Mouse (Mus musculus): ENCODE measurements around the gene Ccdc85c.

The Ccdc85c gene

DNA sequence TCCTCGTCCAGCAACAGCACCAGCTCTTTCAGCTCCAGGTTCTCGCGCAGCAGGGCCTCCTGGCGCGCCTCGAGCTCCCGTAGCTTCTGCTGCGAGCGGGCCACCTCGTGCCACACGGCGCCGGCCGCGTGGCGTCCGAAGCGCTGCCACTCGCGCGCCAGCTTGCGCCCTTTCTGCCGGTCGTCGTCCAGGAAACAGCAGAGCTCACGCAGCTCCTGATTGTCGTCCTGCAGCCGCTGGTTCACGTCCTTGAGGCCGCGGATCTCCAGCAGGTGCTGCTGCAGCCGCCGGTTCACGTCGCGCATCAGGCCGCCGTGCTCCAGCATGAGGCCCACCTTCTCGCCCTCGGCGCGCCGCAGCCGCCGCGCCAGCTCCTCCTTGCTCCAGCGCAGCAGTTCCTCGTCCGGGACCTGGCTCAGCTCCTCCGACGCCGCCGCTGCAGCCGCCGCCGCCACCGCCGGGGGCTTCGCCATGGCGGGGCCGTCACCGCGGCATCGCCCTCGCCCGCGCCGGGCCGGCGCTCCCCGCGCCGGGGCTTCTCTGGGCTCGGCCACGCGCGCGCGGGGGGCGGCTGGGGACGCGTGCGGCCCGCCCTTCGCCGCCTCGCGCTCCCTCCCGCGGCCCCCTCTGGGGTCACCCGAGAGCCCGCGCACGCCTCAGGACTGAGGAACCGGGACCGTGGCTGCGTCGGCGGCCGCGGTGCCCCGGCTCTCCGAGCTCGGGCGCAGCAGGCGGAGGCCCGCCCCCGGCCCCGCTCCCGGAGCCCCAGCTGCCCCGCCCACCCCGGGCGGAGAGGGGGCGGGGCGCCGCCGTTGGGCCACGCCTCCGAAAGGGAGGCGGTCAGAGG is at the start of gene Ccdc85c:
TSS of gene Ccdc85c (minus strand) at position 765 of the 847 bp plus-strand sequence.
- in situ Hi-C loops (cut with MboI, MseI), result no loop called here

GRCm38 (mm10) chr12:108320096-108320495 is 44.9 kb upstream of the Ccdc85c start:
- in situ Hi-C loops (cut with MboI, MseI), result loop anchor here (10.0 kb wide), 1 partner anchor 175 kb away; no protein-coding TSS in a partner anchor

DNA sequence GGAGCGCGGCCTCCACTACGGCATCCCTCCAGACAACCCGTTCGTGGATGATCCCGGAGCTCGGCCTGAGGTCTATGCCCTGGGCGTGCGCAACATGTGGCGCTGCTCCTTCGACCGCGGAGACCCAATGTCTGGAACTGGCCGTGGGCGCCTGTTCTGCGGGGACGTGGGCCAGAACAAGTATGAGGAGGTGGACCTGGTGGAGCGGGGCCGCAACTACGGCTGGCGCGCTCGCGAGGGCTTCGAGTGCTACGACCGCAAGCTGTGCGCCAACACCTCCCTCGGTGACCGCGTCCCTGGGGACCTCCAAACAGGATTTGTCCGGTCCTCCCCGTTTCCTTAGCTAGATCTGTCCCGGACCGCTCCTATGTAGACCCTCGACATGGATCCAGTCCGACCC is 43.3 kb upstream of the Ccdc85c start:
- in situ Hi-C loops (cut with MboI, MseI), result no loop called here

- in situ Hi-C loops (cut with MboI, MseI), result no loop called here
These were observed 42.7 kb upstream of the Ccdc85c start for GRCm38 (mm10) chr12:108317826-108318430.

DNA sequence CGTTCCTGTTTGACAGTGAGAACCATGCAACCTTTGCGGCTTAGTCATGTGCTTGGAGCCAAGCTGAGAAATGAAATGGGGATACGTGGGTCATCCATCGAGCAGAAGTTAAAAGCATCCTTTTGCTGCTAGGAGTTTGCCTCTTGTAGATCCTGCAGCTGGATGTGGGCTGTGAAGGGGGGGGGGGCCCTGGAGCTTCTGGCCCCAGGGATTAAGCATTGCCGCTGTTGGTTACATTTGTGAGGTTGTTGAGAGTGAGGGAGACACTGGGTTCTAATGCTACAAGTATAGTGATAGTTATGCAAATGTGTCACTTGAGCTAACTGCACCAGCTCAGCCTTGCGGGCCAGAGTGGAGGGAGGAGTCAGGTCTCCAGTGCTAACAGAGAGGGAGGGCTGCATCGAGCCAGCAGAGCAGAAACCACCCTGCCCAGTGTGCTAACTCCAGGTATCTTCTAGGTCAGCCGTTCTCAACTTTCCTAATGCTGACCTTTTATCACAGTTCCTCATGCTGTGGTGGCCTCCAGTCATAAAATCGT is 42.0 kb upstream of the Ccdc85c start:
- in situ Hi-C loops (cut with MboI, MseI), result no loop called here

DNA sequence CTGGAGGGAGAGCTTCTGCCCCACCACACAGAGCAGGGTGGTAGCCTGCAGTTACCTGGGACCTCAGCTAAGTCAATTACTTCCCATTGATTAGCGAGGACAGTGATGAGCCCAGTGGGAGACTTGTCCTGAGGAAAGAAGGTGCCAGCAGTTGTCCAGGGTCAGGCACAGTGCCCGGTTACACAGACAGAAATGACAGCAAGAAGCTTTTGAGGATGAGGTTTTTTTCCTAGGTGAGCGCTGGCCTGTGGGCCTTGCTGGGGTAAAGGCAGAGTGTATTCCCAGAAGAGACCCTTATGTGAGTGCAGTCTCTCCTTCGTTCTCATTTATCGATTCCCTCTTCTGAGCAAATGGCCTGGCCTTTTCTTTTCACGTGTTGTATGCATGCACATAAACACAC is 41.4 kb upstream of the Ccdc85c start:
- in situ Hi-C loops (cut with MboI, MseI), result no loop called here

DNA sequence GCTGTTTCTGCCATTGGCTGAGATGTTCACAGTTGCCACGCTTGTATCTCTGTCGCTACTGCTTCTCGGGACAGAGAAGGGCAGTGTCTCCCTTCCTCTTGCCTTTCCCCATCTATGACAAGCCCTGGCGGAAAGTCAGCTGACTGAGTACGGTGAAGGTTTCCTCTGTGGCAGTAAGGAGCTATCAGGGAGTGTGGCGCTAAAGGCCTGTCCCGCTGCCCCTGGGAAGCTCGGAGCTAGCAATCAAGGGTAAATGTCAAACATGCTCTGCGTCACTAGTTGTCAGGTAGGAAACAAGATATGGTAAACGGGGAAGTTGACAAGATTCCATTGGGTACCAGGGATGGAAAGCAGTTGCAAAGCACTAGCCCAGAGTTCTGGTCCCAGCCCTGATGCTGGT is 40.6 kb upstream of the Ccdc85c start:
- in situ Hi-C loops (cut with MboI, MseI), result no loop called here

GRCm38 (mm10) chr12:108313244-108313772 is 38.1 kb upstream of the Ccdc85c start:
- in situ Hi-C loops (cut with MboI, MseI), result no loop called here

DNA sequence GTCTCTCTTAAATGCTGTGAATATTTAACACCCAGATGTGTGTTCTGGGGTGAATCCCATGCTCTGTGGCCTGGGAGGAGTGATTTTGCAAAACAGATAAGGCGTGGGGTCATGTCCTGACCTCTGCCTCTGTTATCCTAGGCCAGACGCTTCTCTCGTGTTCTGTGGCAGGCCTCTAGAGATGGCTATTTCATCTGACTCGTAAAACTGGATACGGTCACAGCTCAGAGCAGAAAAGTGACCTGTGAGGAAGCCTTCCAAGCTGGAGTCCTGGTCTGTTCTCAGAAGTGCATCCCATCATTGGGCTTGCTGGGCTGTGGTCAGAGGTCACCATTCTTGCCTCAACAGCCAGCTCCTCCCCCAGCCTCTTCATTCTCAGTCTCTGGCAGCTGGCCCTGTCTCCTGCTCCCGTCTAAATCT is 37.2 kb upstream of the Ccdc85c start:
- in situ Hi-C loops (cut with MboI, MseI), result no loop called here

GRCm38 (mm10) chr12:108311741-108312290 is 36.6 kb upstream of the Ccdc85c start:
- in situ Hi-C loops (cut with MboI, MseI), result no loop called here

DNA sequence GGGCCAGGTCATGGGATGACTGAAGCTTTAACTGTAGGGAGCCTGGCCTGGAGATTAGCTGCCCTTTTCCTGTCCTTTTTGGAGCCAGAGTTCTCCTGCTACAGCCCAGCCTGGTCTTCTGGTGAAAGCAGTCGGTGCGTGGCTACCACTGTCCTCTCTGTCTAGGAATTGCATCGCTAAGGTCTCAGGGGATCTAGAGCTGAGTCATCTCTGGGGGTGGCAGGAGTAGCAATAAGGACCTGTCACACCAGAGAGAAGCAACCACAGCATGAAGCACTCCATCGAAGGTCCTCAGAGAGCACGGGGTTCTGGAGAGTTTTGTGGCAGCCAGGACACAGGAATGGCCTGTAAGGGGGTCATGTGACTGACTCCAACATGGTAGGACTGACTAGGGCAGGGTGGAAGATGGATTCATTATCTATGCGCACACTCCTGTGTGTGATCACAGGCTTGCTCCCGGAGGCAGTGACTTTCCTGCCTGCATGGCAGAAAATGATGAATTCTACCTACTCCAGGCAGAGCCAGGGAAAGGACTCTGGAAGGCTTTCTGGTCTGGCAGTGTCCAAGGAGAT is 35.3 kb upstream of the Ccdc85c start:
- in situ Hi-C loops (cut with MboI, MseI), result no loop called here

- in situ Hi-C loops (cut with MboI, MseI), result no loop called here
These were observed 34.8 kb upstream of the Ccdc85c start for GRCm38 (mm10) chr12:108310041-108310440.

DNA sequence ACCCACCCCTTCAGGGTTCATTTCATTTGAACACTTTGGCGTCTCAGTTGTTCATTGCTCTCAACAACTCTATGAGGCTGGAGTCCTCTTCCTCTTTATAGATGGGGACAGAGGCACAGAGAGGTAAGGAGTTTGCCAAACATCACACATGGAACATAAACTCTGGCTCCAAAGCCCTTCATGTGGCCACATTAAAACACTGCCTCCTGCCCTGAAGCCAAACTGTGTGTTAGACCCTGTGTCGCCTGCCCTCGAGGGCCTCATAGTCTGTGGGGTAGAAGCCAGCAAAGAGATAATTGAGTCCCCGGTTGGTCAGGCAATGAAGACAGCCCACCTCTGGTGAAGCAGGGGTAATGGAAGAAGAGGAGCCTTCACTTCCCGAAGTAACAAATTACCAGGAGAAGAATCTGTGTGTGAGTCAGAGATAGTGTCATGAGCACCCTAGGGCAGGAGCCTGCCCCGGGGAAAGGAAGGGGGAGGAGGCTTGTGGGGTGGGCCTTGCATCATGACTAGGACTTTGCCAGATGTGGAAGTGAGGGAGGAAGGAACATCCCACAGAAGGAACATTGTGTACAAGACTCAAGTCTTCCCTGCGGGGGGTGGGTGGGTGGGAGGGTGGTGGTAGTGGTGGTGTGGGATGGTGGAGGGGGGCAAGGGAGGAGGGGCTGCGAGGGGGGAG is 34.0 kb upstream of the Ccdc85c start:
- in situ Hi-C loops (cut with MboI, MseI), result no loop called here

DNA sequence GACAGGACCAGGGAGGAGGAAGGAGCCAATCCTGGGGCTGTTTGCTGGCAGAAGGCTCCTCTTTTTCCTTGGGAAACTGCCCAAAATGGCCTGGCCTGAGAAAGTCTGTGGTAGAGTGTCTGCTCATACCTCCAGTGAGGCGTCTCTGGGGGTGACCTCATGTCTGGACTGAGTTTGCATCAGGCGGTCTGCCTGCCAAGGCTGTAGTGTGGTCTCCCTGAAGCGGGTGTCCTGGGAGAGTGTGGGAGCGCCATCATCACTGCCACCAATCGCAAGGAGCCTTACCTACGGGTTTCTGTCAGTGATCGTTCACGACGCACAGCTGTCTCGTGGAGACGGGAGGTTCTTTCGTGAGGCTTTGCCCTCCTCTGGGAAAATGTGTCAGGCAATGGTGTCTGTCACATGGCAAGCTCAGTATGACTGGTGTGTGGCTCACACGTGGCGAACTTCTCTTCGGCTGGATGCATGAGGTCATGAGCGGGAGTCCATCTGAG is 33.2 kb upstream of the Ccdc85c start:
- in situ Hi-C loops (cut with MboI, MseI), result no loop called here

DNA sequence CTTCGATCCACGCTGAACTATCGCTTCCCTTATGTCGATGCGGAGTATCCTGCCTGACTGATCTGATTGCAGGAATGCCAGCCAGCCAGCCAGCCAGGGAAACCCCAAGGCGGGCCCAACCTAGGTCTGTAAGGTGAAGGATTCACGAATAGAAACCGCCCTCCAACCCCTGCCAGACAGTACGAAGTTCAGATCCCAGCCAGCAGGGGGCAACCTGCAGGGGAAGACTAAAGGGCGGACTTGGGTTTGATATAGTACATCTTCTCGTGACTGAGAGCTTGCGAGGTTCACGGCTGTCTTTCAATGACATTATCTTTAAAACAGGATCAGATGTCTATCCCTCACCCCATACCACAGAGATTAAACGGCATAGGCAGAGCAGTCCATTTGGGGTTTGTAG is 32.3 kb upstream of the Ccdc85c start:
- in situ Hi-C loops (cut with MboI, MseI), result no loop called here

- in situ Hi-C loops (cut with MboI, MseI), result no loop called here
These were observed 30.9 kb upstream of the Ccdc85c start, which contains the start of gene Hhipl1 for GRCm38 (mm10) chr12:108305812-108306794. Gene Hhipl1, plus strand, starts transcription at chr12:108306270.

DNA sequence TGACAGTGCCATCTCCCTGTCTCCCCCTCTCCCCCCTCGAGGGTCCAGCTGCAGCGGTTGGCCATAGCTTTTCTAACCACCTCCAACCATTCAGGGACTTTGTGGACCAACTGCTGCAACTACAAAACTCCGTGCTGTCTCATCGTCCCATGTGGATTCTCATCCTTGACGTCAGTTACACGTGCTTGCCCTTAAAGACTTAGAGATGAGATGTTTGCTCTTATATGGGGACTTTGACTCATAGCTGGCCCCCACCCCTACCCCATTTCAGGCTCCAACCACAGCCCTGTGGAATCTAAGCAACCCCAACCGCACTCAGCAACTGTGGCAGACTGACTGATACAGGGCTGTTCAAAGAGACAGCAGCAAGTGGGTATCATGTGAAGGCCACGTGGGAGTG is 29.9 kb upstream of the Ccdc85c start:
- in situ Hi-C loops (cut with MboI, MseI), result no loop called here

- in situ Hi-C loops (cut with MboI, MseI), result no loop called here
These were observed 28.6 kb upstream of the Ccdc85c start for GRCm38 (mm10) chr12:108303778-108304365.

DNA sequence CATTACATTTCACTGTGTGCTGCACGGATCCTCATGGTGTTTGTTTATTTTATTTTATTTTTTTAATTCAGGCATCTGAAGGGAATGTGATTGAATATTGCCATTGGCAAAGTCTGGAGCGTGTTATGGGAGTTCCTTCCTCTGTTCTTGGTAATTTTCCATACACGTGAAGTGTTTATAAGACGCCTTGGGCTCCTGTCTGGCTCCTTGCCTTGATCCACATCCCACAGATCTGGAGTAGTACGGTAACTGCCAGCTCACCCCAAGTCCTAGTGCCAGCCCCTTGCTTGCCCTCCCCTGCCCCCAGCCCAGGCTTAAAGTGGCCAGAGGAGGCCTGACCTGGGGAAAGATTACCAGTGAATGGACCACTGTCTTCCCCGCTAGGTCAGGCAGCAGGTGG is 25.8 kb upstream of the Ccdc85c start:
- in situ Hi-C loops (cut with MboI, MseI), result no loop called here

Measured in T-helper 2 cell (primary cell).